Mouse (Mus musculus) megakaryocyte-erythroid progenitor cell, adult 5 weeks (primary cell): ENCODE results near the gene Gm3264. TPM values are rescaled to one million over a fixed set of nuclear protein-coding genes. Genes with fewer than 3 reads are reported as not detected.

Experiments
- polyA plus RNA-seq: library from polyadenylated mRNA; stranded (reverse); fragments of >175 nt; gene quantifications from 2 replicates; pipeline ENCODE4 v1.2.3, GENCODE M21; 2012

The Gm3264 gene
- not detected in 2 replicates for polyA plus RNA-seq

GRCm38 (mm10) chr14:4855299-4855980 is at the start of gene Gm3264:
Gene Gm3264, plus strand, starts transcription at chr14:4855576.

GRCm38 (mm10) chr14:4837806-4838205 is 17.6 kb upstream of the Gm3264 start, which contains the start of gene Gm3269:
Gene Gm3269, plus strand, starts transcription at chr14:4838106.

GRCm38 (mm10) chr14:4892116-4892515 is 36.7 kb downstream of the Gm3264 start, which contains the start of gene Gm3278:
Gene Gm3278, plus strand, starts transcription at chr14:4892416.

Other genes with a start within 250 kb of the Gm3264 start
- not detected in 2 replicates for gene Gm8159, start 223.2 kb upstream of the Gm3264 start, polyA plus RNA-seq
- gene Gm3239, start 191.4 kb upstream of the Gm3264 start, polyA plus RNA-seq, result not detected in 2 replicates
- gene Gm7876, start 146.3 kb upstream of the Gm3264 start, polyA plus RNA-seq, result not detected in 2 replicates
- gene Gm3252, start 128.8 kb upstream of the Gm3264 start, polyA plus RNA-seq, result not detected in 2 replicates
- not detected in 2 replicates for gene Gm9602, start 79.2 kb upstream of the Gm3264 start, polyA plus RNA-seq
- not detected in 2 replicates for gene Gm3269, start 17.5 kb upstream of the Gm3264 start, polyA plus RNA-seq
- not detected in 2 replicates for gene Gm3278, start 36.8 kb downstream of the Gm3264 start, polyA plus RNA-seq
- gene Gm8297, start 128.4 kb downstream of the Gm3264 start, polyA plus RNA-seq, result not detected in 2 replicates
- gene Gm3298, start 160.3 kb downstream of the Gm3264 start, polyA plus RNA-seq, result not detected in 2 replicates
- not detected in 2 replicates for gene 4930555G01Rik, start 195.1 kb downstream of the Gm3264 start, polyA plus RNA-seq
- not detected in 2 replicates for gene Gm8281, start 215.5 kb downstream of the Gm3264 start, polyA plus RNA-seq